Comparison of ENCODE assay signal across 19 mouse cellular contexts in genomic region chr6:121068087-121068464, GRCm38 (mm10).
DNase-seq lines count a peak whose midpoint lies in the region; ATAC-seq and TF ChIP-seq lines count a peak whose summit lies in the region.
"Had no signal": no experiment of that assay in that cellular context is flagged by ENCODE, and none has a peak within 500 bp of the region (broad histone marks: within the 10 kb centered on the region; RNA-seq: fewer than 3 reads in every experiment).

No protein-coding gene starts in this region.

- peak overlapping the region; percentile 92 for H3K27ac ChIP-seq in heart, embryonic 13.5 days (replicated peaks)
- H3K27ac ChIP-seq in kidney, embryonic 16.5 days (ENCODE audit: low read length), result peak overlapping the region; percentile 67
- H3K27ac ChIP-seq: hindbrain, embryonic 13.5 days; lung, embryonic 15.5 days; neural tube, embryonic 13.5 days had no signal

- no peaks in the 10 kb centered on the region for H3K9me3 ChIP-seq in heart, embryonic 13.5 days
- no peaks in the 10 kb centered on the region for H3K9me3 ChIP-seq in kidney, embryonic 16.5 days (ENCODE audit: low read length)
- H3K9me3 ChIP-seq: hindbrain, embryonic 13.5 days; lung, embryonic 15.5 days; neural tube, embryonic 13.5 days had no signal

- H3K27me3 ChIP-seq in heart, embryonic 13.5 days (replicated peaks), result no peaks in the 10 kb centered on the region
- H3K27me3 ChIP-seq in kidney, embryonic 16.5 days (ENCODE audit: insufficient read depth, low read length), result no peaks in the 10 kb centered on the region
- no peaks in the 10 kb centered on the region for H3K27me3 ChIP-seq in myocyte (ENCODE audit: control insufficient read depth, insufficient read depth, insufficient read length)
- H3K27me3 ChIP-seq: CH12.LX; hindbrain, embryonic 13.5 days; lung, embryonic 15.5 days; neural tube, embryonic 13.5 days had no signal

- peak overlapping the region; percentile 66 for H3K9ac ChIP-seq in heart, embryonic 13.5 days
- H3K9ac ChIP-seq in kidney, embryonic 16.5 days (replicated peaks; ENCODE audit: low read length), result no peak overlapping the region
- H3K9ac ChIP-seq: forebrain, postnatal 0 days; hindbrain, embryonic 13.5 days; lung, embryonic 15.5 days; neural tube, embryonic 13.5 days had no signal

- peak; percentile 42 for DNase-seq in cerebellum, adult 11-12 months
- DNase-seq in cerebellum, adult 8-10 months, result no peak
- no peak for DNase-seq in heart, postnatal 25 days (ENCODE audit: low spot score)
- DNase-seq in kidney, adult 11 months, result no peak
- DNase-seq in B cell, adult 2 months, result no peak
- DNase-seq: adrenal gland, postnatal 14 days; cerebellum, postnatal 14 days; forebrain, postnatal 0 days; gastrocnemius, postnatal 14 days; thymus, postnatal 36 days had no signal

- intact Hi-C loops in heart, postnatal 25 days (cut with DNase I), result loop anchor here (5.0 kb wide), 1 partner anchor 39 kb away; no protein-coding TSS in a partner anchor

- no peak overlapping the region for H3ac ChIP-seq in myocyte (ENCODE audit: control insufficient read depth, insufficient read length)

- H3K4me1 ChIP-seq in heart, embryonic 13.5 days, result peaks cover 96% of the 10 kb centered on the region
- H3K4me1 ChIP-seq in kidney, embryonic 16.5 days (ENCODE audit: insufficient read depth, low read length), result peaks cover 54% of the 10 kb centered on the region

- no peak overlapping the region for H3K4me3 ChIP-seq in heart, embryonic 13.5 days
- H3K4me3 ChIP-seq in kidney, embryonic 16.5 days (ENCODE audit: low read length), result no peak overlapping the region
- H3K4me3 ChIP-seq in myocyte, result no peak overlapping the region
- H3K4me3 ChIP-seq: erythroblast, embryonic 14.5 days; hindbrain, embryonic 13.5 days; lung, embryonic 15.5 days; neural tube, embryonic 13.5 days had no signal

- H3K79me2 ChIP-seq in myocyte (ENCODE audit: control insufficient read depth, insufficient read depth), result peaks cover 24% of the 10 kb centered on the region

- no peaks in the 10 kb centered on the region for H3K36me3 ChIP-seq in heart, embryonic 13.5 days
- no peaks in the 10 kb centered on the region for H3K36me3 ChIP-seq in kidney, embryonic 16.5 days (ENCODE audit: insufficient read depth, low read length)
- H3K36me3 ChIP-seq in myocyte (ENCODE audit: control insufficient read depth, insufficient read depth), result no peaks in the 10 kb centered on the region
- H3K36me3 ChIP-seq: hindbrain, embryonic 13.5 days; lung, embryonic 15.5 days; neural tube, embryonic 13.5 days had no signal

- TF ChIP-seq POLR2A in myocyte (IDR thresholded peaks at IDR 0.05; ENCODE audit: insufficient read length, low read depth), result no peak

- no peak for ATAC-seq in heart, embryonic 13.5 days (ENCODE audit: extremely low read depth, insufficient number of reproducible peaks, low FRiP score, low TSS enrichment)
- ATAC-seq in kidney, embryonic 16.5 days (ENCODE audit: low FRiP score, low TSS enrichment), result no peak
- ATAC-seq: forebrain, postnatal 0 days had no signal

- peak overlapping the region; percentile 24 for H3K4me2 ChIP-seq in heart, embryonic 13.5 days
- H3K4me2 ChIP-seq in kidney, embryonic 16.5 days (replicated peaks; ENCODE audit: low read depth, low read length), result no peak overlapping the region
- H3K4me2 ChIP-seq in myocyte (ENCODE audit: low read depth), result peak overlapping the region; percentile 12
- H3K4me2 ChIP-seq: hindbrain, embryonic 13.5 days; liver, embryonic 11.5 days; lung, embryonic 15.5 days; neural tube, embryonic 13.5 days had no signal

- WGBS in heart, embryonic 13.5 days, result 60% methylated on average over 7 of the region's 7 CpGs
- WGBS in kidney, embryonic 16.5 days, result 52% methylated on average over 7 of the region's 7 CpGs

TF ChIP-seq in myocyte, 11 proteins besides CTCF, POLR2A, EP300 and RAD21:
- TF ChIP-seq POLR2AphosphoS2 (IDR thresholded peaks at IDR 0.05; ENCODE audit: insufficient read length, low read depth), result no peak
- TF ChIP-seq CEBPB (IDR thresholded peaks at IDR 0.05; ENCODE audit: insufficient read depth, poor library complexity, severe bottlenecking), result no peak
- no peak for TF ChIP-seq USF1 (IDR thresholded peaks at IDR 0.05; ENCODE audit: low read depth)
